Mouse (Mus musculus): ENCODE measurements around the gene Tarbp2. TPM values are rescaled to one million over a fixed set of nuclear protein-coding genes. Genes with fewer than 3 reads are reported as not detected.
A peak's percentile ranks its signal among the peaks of the same experiment; 100 is the strongest.

Gene Tarbp2
- total RNA-seq, 2 experiments from 2014 or later: 45.7 to 49.2 TPM

GRCm38 (mm10) chr15:102505073-102505769, 12.8 kb upstream of the Tarbp2 start:
- DNase-seq: no peak

- DNase-seq: no peak
Measured at GRCm38 (mm10) chr15:102505770-102506463, 12.1 kb upstream of the Tarbp2 start.

GRCm38 (mm10) chr15:102506464-102506830, 11.5 kb upstream of the Tarbp2 start:
- DNase-seq: no peak

GRCm38 (mm10) chr15:102506864-102507263, 11.1 kb upstream of the Tarbp2 start:
- DNase-seq: no peak

- no peak for DNase-seq
Measured at GRCm38 (mm10) chr15:102507561-102507960, 10.4 kb upstream of the Tarbp2 start.

GRCm38 (mm10) chr15:102508336-102508735, 9.7 kb upstream of the Tarbp2 start:
- no peak for DNase-seq

- DNase-seq: no peak
Measured at GRCm38 (mm10) chr15:102510110-102510509, 7.9 kb upstream of the Tarbp2 start.

- DNase-seq: peak; percentile 77
Measured at GRCm38 (mm10) chr15:102510590-102511284, 7.3 kb upstream of the Tarbp2 start.

- DNase-seq: no peak
Measured at GRCm38 (mm10) chr15:102511285-102511833, 6.6 kb upstream of the Tarbp2 start.

GRCm38 (mm10) chr15:102512010-102512409, 6.0 kb upstream of the Tarbp2 start:
- no peak for DNase-seq

GRCm38 (mm10) chr15:102512471-102512870, 5.5 kb upstream of the Tarbp2 start:
- DNase-seq: no peak

GRCm38 (mm10) chr15:102513004-102513403, 5.0 kb upstream of the Tarbp2 start:
- no peak for DNase-seq

GRCm38 (mm10) chr15:102515261-102515660, 2.7 kb upstream of the Tarbp2 start:
- DNase-seq: no peak

- no peak for DNase-seq
Measured at GRCm38 (mm10) chr15:102515791-102516190, 2.2 kb upstream of the Tarbp2 start.

GRCm38 (mm10) chr15:102516293-102516692, 1.7 kb upstream of the Tarbp2 start:
- no peak for DNase-seq

- peak; percentile 71 for DNase-seq
Measured at GRCm38 (mm10) chr15:102516728-102517404, 1.1 kb upstream of the Tarbp2 start, which contains the start of gene Map3k12. Gene Map3k12 (minus strand): TSS chr15:102517064.

GRCm38 (mm10) chr15:102517631-102517975, 389 bp upstream of the Tarbp2 start:
- DNase-seq: no peak

GRCm38 (mm10) chr15:102518859-102519201, 838 bp downstream of the Tarbp2 start:
- DNase-seq: no peak

GRCm38 (mm10) chr15:102519211-102520141, 1.5 kb downstream of the Tarbp2 start:
- DNase-seq: no peak

- no peak for DNase-seq
Measured at GRCm38 (mm10) chr15:102520416-102520815, 2.4 kb downstream of the Tarbp2 start.

GRCm38 (mm10) chr15:102521480-102521879, 3.5 kb downstream of the Tarbp2 start:
- no peak for DNase-seq

Data from gastrocnemius, postnatal 10 days (tissue).